Mouse (Mus musculus) T-helper 17 cell (primary cell): ENCODE results near the gene Cd101.

ENCODE experiments used
- in situ Hi-C, 2 experiments: fragments of 300-600 bp; cut with MboI, MseI; formaldehyde crosslinking; loops; 1 replicate in 1 of 2; 2 replicates in 1 of 2; pipeline ENCODE4 v1.15.1; 2025; ENCODE audit warnings: high pct_unique_total_duplicates in 2 of 2

Cd101 gene

GRCm38 (mm10) chr3:100951531-100951930 lies 77.8 kb downstream of the Cd101 start:
- in situ Hi-C loops, result loop anchor here in 1 of 2 experiments (10.0 kb wide), 1 partner anchor 853 kb away; no protein-coding TSS in a partner anchor

GRCm38 (mm10) chr3:100947286-100947685 lies 82.1 kb downstream of the Cd101 start:
- in situ Hi-C loops, result loop anchor here in 1 of 2 experiments (5.0 kb wide), 1 partner anchor 870 kb away; no protein-coding TSS in a partner anchor
